Mouse (Mus musculus) G1E (cell line): ENCODE results near the gene Rrad. TPM values are rescaled to one million over a fixed set of nuclear protein-coding genes. Genes with fewer than 3 reads are reported as not detected.

Source experiments
- ATAC-seq: 2 replicates; pipeline ENCODE4 v1.8.0; 2016; ENCODE audit warnings: mild to moderate bottlenecking; ENCODE audit not compliant: insufficient number of reproducible peaks, poor library complexity, low FRiP score, severe bottlenecking; ENCODE audit errors: extremely low read depth
- DNase-seq: peaks from one replicate; pipeline ENCODE4 v3.0.0; 2012; ENCODE audit warnings: low spot score
- H3K27me3 ChIP-seq: 2 replicates; pipeline ENCODE4 v1.6.1; 2012; ENCODE audit warnings: mild to moderate bottlenecking, low read length, inconsistent platforms; ENCODE audit not compliant: insufficient read depth
- H3K36me3 ChIP-seq: replicated peaks from 2 replicates; pipeline ENCODE3; 2012; ENCODE audit warnings: mild to moderate bottlenecking, inconsistent platforms
- H3K4me1 ChIP-seq: 2 replicates; pipeline ENCODE4 v1.6.1; 2012; ENCODE audit warnings: low read depth, low read length, inconsistent platforms, mixed read lengths; ENCODE audit not compliant: insufficient read depth
- H3K4me3 ChIP-seq: 2 replicates; pipeline ENCODE4 v1.5.1; 2012; ENCODE audit warnings: low read depth, mild to moderate bottlenecking, inconsistent platforms, low read length, moderate library complexity, mixed read lengths
- H3K9me3 ChIP-seq: replicated peaks from 2 replicates; pipeline ENCODE4 v1.6.1; 2012; ENCODE audit warnings: inconsistent platforms
- CTCF ChIP-seq: IDR thresholded peaks from 2 replicates; pipeline ENCODE4 v1.5.1; 2012; ENCODE audit warnings: low read depth, low read length, inconsistent platforms, mixed read lengths
- GATA1 ChIP-seq: IDR thresholded peaks from 2 replicates; pipeline ENCODE4 v1.6.1; 2012; ENCODE audit warnings: borderline replicate concordance, low read length, inconsistent platforms, mixed read lengths
- GATA2 ChIP-seq: IDR thresholded peaks from 2 replicates; pipeline ENCODE4 v1.6.1; 2012; ENCODE audit warnings: low read depth, low read length, inconsistent platforms, borderline replicate concordance
- POLR2AphosphoS5 ChIP-seq: IDR thresholded peaks from 2 replicates; pipeline ENCODE4 v1.6.1; 2012; ENCODE audit warnings: low read depth, low read length, inconsistent platforms; ENCODE audit not compliant: insufficient replicate concordance
- TAL1 ChIP-seq: conservative IDR thresholded peaks from 2 replicates; pipeline ENCODE4 v1.6.1; 2012; ENCODE audit warnings: low read depth, low read length, inconsistent platforms, mixed read lengths
- polyA plus RNA-seq: library from polyadenylated mRNA; stranded (reverse); fragments of >175 nt; gene quantifications from 2 replicates; pipeline ENCODE4 v1.2.3, GENCODE M21; 2012
- total RNA-seq, 2 experiments: library from RNA; stranded (forward) in 1 of 2; stranded (reverse) in 1 of 2; fragments of 200-1000 nt in 1 of 2; fragments of >200 nt in 1 of 2; fragmentation: Nextera tagmentation in 1 of 2; gene quantifications; 2 replicates each; pipeline ENCODE4 v1.2.3; 2014 to 2017

Rrad gene
- total and polyA plus RNA-seq, 3 experiments = 4.4 to 7.9 (median 4.9) TPM

GRCm38 (mm10) chr8:104640831-104641370 lies 9.8 kb upstream of the Rrad start:
- H3K4me3 ChIP-seq = peak overlapping the region; percentile 97
- H3K27me3 ChIP-seq = no peaks in the 10 kb centered on the region
- ATAC-seq = no peak
- TF ChIP-seq CTCF = no peak
- no peak for TF ChIP-seq GATA2
- TF ChIP-seq TAL1 = no peak
- no peak for TF ChIP-seq POLR2AphosphoS5
- no peak for TF ChIP-seq GATA1
- no peaks in the 10 kb centered on the region for H3K9me3 ChIP-seq
- peaks cover 41% of the 10 kb centered on the region for H3K4me1 ChIP-seq
- no peak for DNase-seq
- peaks cover 40% of the 10 kb centered on the region for H3K36me3 ChIP-seq

- peaks cover 41% of the 10 kb centered on the region for H3K4me1 ChIP-seq
- no peak for TF ChIP-seq GATA1
- no peak for TF ChIP-seq GATA2
- TF ChIP-seq POLR2AphosphoS5 = no peak
- TF ChIP-seq TAL1 = no peak
- no peak for TF ChIP-seq CTCF
Measured at GRCm38 (mm10) chr8:104640241-104640640, 9.1 kb upstream of the Rrad start.

GRCm38 (mm10) chr8:104638010-104638409 lies 6.9 kb upstream of the Rrad start:
- H3K27me3 ChIP-seq = no peaks in the 10 kb centered on the region
- DNase-seq = no peak
- peaks cover 60% of the 10 kb centered on the region for H3K36me3 ChIP-seq
- H3K9me3 ChIP-seq = no peaks in the 10 kb centered on the region
- TF ChIP-seq GATA2 (no peak), CTCF (no peak), TAL1 (no peak), POLR2AphosphoS5 (no peak), GATA1 (no peak)
- no peak for ATAC-seq
- peaks cover 46% of the 10 kb centered on the region for H3K4me1 ChIP-seq
- H3K4me3 ChIP-seq = no peak overlapping the region

More at GRCm38 (mm10) chr8:104640241-104640640, 9.1 kb upstream of the Rrad start:
- Histone ChIP-seq H3K36me3 (peaks cover 46% of the 10 kb centered on the region), H3K27me3 (no peaks in the 10 kb centered on the region), H3K4me3 (peak overlapping the region; percentile 97), H3K9me3 (no peaks in the 10 kb centered on the region)
- ATAC-seq = no peak
- no peak for DNase-seq

GRCm38 (mm10) chr8:104635004-104635710 lies 4.0 kb upstream of the Rrad start:
- peaks cover 3% of the 10 kb centered on the region; the same call in 1 of the 2 replicates for H3K27me3 ChIP-seq
- no peak for ATAC-seq
- H3K4me3 ChIP-seq = no peak overlapping the region
- H3K9me3 ChIP-seq = no peaks in the 10 kb centered on the region
- H3K36me3 ChIP-seq = peaks cover 56% of the 10 kb centered on the region
- DNase-seq = no peak
- peaks cover 50% of the 10 kb centered on the region for H3K4me1 ChIP-seq
- TF ChIP-seq CTCF (no peak), GATA2 (no peak), POLR2AphosphoS5 (no peak), TAL1 (no peak), GATA1 (no peak)

- peaks cover 54% of the 10 kb centered on the region for H3K36me3 ChIP-seq
- TF ChIP-seq GATA2 (no peak), TAL1 (no peak), CTCF (no peak), GATA1 (no peak), POLR2AphosphoS5 (no peak)
- H3K27me3 ChIP-seq = peaks cover 3% of the 10 kb centered on the region; the same call in 1 of the 2 replicates
- H3K4me1 ChIP-seq = peaks cover 53% of the 10 kb centered on the region
- H3K9me3 ChIP-seq = no peaks in the 10 kb centered on the region
- no peak overlapping the region for H3K4me3 ChIP-seq
- ATAC-seq (no peak), DNase-seq (no peak)
Measured at GRCm38 (mm10) chr8:104633156-104633744, 2.1 kb upstream of the Rrad start.

- H3K9me3 ChIP-seq = no peaks in the 10 kb centered on the region
- H3K4me1 ChIP-seq = peaks cover 53% of the 10 kb centered on the region
- peaks cover 50% of the 10 kb centered on the region for H3K36me3 ChIP-seq
- DNase-seq (no peak), ATAC-seq (no peak)
- H3K4me3 ChIP-seq = peak overlapping the region; percentile 68; the same call in 1 of the 2 replicates
- H3K27me3 ChIP-seq = peaks cover 3% of the 10 kb centered on the region; the same call in 1 of the 2 replicates
- no peak for TF ChIP-seq GATA2
- no peak for TF ChIP-seq TAL1
- no peak for TF ChIP-seq POLR2AphosphoS5
- TF ChIP-seq CTCF = no peak
Measured at GRCm38 (mm10) chr8:104632486-104632885, 1.4 kb upstream of the Rrad start.
